Mouse (Mus musculus): ENCODE measurements around the gene Vdac2. TPM values are rescaled to one million over a fixed set of nuclear protein-coding genes. Genes with fewer than 3 reads are reported as not detected.

Vdac2 gene
- polyA plus RNA-seq, 1 experiment from 2014 or later = 262 TPM

DNA sequence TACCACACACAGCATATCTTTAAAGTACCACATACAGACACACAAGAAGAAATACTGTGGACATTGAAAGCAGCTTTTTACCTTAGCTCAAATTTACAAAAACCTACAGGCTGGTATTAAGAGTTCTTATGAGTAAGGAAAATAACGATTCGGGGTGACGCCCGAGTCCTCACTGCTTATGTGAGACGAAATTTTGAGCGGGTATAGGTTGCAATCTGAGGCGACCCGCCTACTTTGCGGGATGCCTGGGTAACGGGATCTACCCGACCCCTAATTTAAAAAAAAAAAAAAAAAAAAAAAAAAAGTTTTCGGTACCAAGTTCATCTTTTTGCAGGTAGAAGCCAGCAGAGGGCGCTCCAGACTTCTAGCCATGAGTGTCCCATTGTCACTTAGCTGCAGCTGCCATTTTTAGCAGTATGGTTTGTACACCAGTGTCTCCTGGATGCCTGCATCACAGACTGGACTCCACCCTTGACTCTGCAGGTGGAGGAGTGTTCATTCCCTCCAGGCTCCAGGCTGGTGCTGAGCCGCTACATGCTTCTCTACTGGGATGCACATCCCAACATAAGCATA lies 12.4 kb upstream of the Vdac2 start:
- Histone ChIP-seq H3K9ac (ENCODE audit: low read length) (no peak overlapping the region), H3K27me3 (ENCODE audit: control insufficient read depth, insufficient read depth, low read length) (no peaks in the 10 kb centered on the region), H3K4me2 (ENCODE audit: low read depth, low read length, severe bottlenecking) (no peak overlapping the region), H3K9me3 (ENCODE audit: control insufficient read depth, low read length) (no peaks in the 10 kb centered on the region), H3K36me3 (ENCODE audit: control insufficient read depth, insufficient read depth, low read length) (no peaks in the 10 kb centered on the region), H3K4me3 (ENCODE audit: low read depth, low read length) (no peak overlapping the region), H3K4me1 (replicated peaks; ENCODE audit: control insufficient read depth, insufficient read depth, low read length) (no peaks in the 10 kb centered on the region), H3K27ac (ENCODE audit: low read depth, low read length) (no peak overlapping the region)
- DNase-seq (ENCODE audit: low spot score) = peak; percentile 77
- WGBS = 28% methylated on average over 14 of the region's 14 CpGs
- ATAC-seq (replicated peaks; ENCODE audit: low FRiP score) = no peak

DNA sequence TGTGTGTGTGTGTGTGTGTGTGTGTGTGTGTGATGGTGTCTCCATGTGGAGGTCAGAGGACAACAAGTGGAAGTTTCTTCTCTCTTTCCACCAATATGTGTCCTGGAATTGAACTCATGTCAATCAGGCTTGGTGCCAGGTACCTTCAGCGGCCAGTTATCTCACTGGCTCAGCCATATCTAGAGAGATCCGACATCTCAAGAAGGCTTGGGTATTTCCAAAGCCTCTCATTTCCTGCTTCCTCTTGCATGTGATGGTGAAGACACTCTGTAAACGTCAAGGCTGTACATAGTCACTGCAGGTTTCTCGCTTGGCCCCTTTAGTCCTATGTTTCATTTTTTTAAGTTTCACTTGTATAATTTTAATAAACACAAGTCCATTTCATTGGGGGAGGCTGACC lies 11.8 kb upstream of the Vdac2 start:
- 93% methylated on average over 4 of the region's 4 CpGs for WGBS
- DNase-seq (ENCODE audit: low spot score) (no peak), ATAC-seq (replicated peaks; ENCODE audit: low FRiP score) (no peak)

DNA sequence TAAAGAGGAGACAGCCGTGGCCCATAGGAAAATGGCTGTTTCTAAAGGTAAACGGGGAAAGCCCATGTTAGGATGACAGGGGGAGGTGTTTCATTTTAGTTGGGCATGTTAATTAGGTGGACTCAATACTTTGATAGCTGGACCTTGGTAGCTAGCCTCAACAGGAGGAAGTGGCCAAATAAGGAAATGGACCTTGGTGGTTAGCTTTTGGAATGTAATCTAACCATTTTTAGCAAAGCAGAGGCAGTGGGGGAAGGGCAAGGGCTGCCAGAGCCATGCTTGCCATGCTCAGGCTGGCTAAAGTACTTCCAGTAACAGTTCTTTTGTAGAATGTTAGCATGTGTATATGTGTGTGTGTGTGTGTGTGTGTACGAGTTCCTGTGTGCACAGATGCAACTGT lies 11.2 kb upstream of the Vdac2 start:
- Histone ChIP-seq H3K4me2 (ENCODE audit: low read depth, low read length, severe bottlenecking) (no peak overlapping the region), H3K27ac (ENCODE audit: low read depth, low read length) (no peak overlapping the region), H3K27me3 (ENCODE audit: control insufficient read depth, insufficient read depth, low read length) (no peaks in the 10 kb centered on the region), H3K4me1 (replicated peaks; ENCODE audit: control insufficient read depth, insufficient read depth, low read length) (no peaks in the 10 kb centered on the region), H3K9ac (ENCODE audit: low read length) (no peak overlapping the region), H3K9me3 (ENCODE audit: control insufficient read depth, low read length) (no peaks in the 10 kb centered on the region), H3K36me3 (ENCODE audit: control insufficient read depth, insufficient read depth, low read length) (no peaks in the 10 kb centered on the region), H3K4me3 (ENCODE audit: low read depth, low read length) (no peak overlapping the region)
- ATAC-seq (replicated peaks; ENCODE audit: low FRiP score) (no peak), DNase-seq (ENCODE audit: low spot score) (no peak)
- WGBS = 88% methylated on average over 3 of the region's 3 CpGs

More for the DNA sequence above, 11.8 kb upstream of the Vdac2 start:
- no peaks in the 10 kb centered on the region for H3K4me1 ChIP-seq (replicated peaks; ENCODE audit: control insufficient read depth, insufficient read depth, low read length)
- no peak overlapping the region for H3K9ac ChIP-seq (ENCODE audit: low read length)
- H3K9me3 ChIP-seq (ENCODE audit: control insufficient read depth, low read length) = no peaks in the 10 kb centered on the region
- H3K27ac ChIP-seq (ENCODE audit: low read depth, low read length) = no peak overlapping the region
- no peaks in the 10 kb centered on the region for H3K27me3 ChIP-seq (ENCODE audit: control insufficient read depth, insufficient read depth, low read length)
- H3K4me2 ChIP-seq (ENCODE audit: low read depth, low read length, severe bottlenecking) = no peak overlapping the region
- no peak overlapping the region for H3K4me3 ChIP-seq (ENCODE audit: low read depth, low read length)
- H3K36me3 ChIP-seq (ENCODE audit: control insufficient read depth, insufficient read depth, low read length) = no peaks in the 10 kb centered on the region

DNA sequence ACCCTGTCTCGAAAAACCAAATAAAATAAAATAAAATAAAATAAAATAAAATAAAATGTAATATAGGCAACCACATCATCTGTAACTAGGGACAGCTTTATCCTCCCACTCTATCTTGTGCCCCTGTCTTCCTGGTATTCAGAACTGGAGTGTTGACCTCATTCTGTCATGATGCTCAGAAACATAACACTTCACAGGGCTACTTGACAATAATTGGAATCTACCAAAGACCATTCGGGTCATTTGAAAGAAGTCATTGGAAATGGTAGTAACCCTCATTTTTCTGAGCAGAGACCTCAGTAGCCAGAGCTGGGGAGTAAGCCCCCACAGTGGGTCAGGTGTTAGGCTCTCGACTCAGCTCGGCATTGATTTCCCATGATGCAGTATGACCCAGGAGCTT lies 10.4 kb upstream of the Vdac2 start:
- WGBS = 93% methylated on average over 4 of the region's 4 CpGs
- Histone ChIP-seq H3K36me3 (ENCODE audit: control insufficient read depth, insufficient read depth, low read length) (no peaks in the 10 kb centered on the region), H3K27me3 (ENCODE audit: control insufficient read depth, insufficient read depth, low read length) (no peaks in the 10 kb centered on the region), H3K4me1 (replicated peaks; ENCODE audit: control insufficient read depth, insufficient read depth, low read length) (no peaks in the 10 kb centered on the region), H3K4me3 (ENCODE audit: low read depth, low read length) (no peak overlapping the region), H3K9me3 (ENCODE audit: control insufficient read depth, low read length) (no peaks in the 10 kb centered on the region), H3K4me2 (ENCODE audit: low read depth, low read length, severe bottlenecking) (no peak overlapping the region), H3K27ac (ENCODE audit: low read depth, low read length) (no peak overlapping the region), H3K9ac (ENCODE audit: low read length) (no peak overlapping the region)
- no peak for ATAC-seq (replicated peaks; ENCODE audit: low FRiP score)
- no peak for DNase-seq (ENCODE audit: low spot score)

DNA sequence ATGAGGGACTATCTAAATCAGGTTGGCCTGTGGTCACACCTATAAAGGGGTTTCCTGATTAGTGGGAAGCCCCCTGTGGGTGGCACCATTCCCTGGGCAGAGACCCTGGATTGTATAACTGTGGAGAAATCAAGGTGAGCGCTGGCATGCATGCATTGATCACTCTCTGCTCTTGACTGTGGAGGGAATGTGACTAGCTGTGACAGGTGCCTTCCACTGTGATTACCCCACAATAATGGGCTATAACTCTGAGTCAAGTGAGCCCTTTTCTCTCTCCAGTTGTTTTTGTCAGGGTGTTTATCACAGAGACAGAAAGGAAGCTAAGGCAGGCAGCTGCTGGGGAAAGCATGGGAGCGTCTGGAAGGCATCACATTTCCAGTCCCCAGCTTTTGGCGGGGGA lies 8.8 kb upstream of the Vdac2 start:
- H3K27me3 ChIP-seq (ENCODE audit: control insufficient read depth, insufficient read depth, low read length) = no peaks in the 10 kb centered on the region
- no peak overlapping the region for H3K4me3 ChIP-seq (ENCODE audit: low read depth, low read length)
- H3K9me3 ChIP-seq (ENCODE audit: control insufficient read depth, low read length) = no peaks in the 10 kb centered on the region
- no peaks in the 10 kb centered on the region for H3K36me3 ChIP-seq (ENCODE audit: control insufficient read depth, insufficient read depth, low read length)
- DNase-seq (ENCODE audit: low spot score) = no peak
- H3K4me2 ChIP-seq (ENCODE audit: low read depth, low read length, severe bottlenecking) = no peak overlapping the region
- H3K9ac ChIP-seq (ENCODE audit: low read length) = no peak overlapping the region
- WGBS = 83% methylated on average over 3 of the region's 3 CpGs
- no peaks in the 10 kb centered on the region for H3K4me1 ChIP-seq (replicated peaks; ENCODE audit: control insufficient read depth, insufficient read depth, low read length)
- ATAC-seq (replicated peaks; ENCODE audit: low FRiP score) = no peak
- no peak overlapping the region for H3K27ac ChIP-seq (ENCODE audit: low read depth, low read length)

DNA sequence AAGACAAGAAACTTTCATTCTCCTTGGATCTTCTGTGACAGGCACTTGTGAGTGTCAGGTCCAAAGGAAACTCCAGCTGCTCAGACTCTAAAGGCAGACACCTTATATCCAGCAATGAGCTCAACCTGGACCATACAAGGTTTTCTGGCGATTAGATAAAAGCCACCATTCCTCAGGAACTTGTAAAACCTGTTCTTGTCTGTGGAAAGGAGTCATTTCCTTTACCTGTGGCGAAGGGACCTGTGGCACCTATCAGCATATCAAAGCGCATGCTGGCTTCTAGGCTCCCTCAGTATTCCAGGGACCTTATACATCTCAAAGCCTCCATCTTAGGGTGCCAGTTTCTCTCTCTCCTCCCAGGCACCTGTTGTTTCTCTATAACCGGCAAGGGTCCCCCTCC lies 7.6 kb upstream of the Vdac2 start:
- WGBS = 40% methylated on average over 4 of the region's 4 CpGs
- H3K9ac ChIP-seq (ENCODE audit: low read length) = no peak overlapping the region
- H3K4me1 ChIP-seq (replicated peaks; ENCODE audit: control insufficient read depth, insufficient read depth, low read length) = no peaks in the 10 kb centered on the region
- DNase-seq (ENCODE audit: low spot score) (no peak), ATAC-seq (replicated peaks; ENCODE audit: low FRiP score) (no peak)
- H3K27me3 ChIP-seq (ENCODE audit: control insufficient read depth, insufficient read depth, low read length) = no peaks in the 10 kb centered on the region
- H3K4me2 ChIP-seq (ENCODE audit: low read depth, low read length, severe bottlenecking) = no peak overlapping the region
- H3K27ac ChIP-seq (ENCODE audit: low read depth, low read length) = no peak overlapping the region
- no peak overlapping the region for H3K4me3 ChIP-seq (ENCODE audit: low read depth, low read length)
- no peaks in the 10 kb centered on the region for H3K9me3 ChIP-seq (ENCODE audit: control insufficient read depth, low read length)
- H3K36me3 ChIP-seq (ENCODE audit: control insufficient read depth, insufficient read depth, low read length) = no peaks in the 10 kb centered on the region

GRCm38 (mm10) chr14:21820880-21821505 lies 4.0 kb upstream of the Vdac2 start:
- H3K4me1 ChIP-seq (replicated peaks; ENCODE audit: control insufficient read depth, insufficient read depth, low read length) = no peaks in the 10 kb centered on the region
- no peak for DNase-seq (ENCODE audit: low spot score)
- H3K9ac ChIP-seq (ENCODE audit: low read length) = no peak overlapping the region
- WGBS = 87% methylated on average over 4 of the region's 4 CpGs
- H3K27me3 ChIP-seq (ENCODE audit: control insufficient read depth, insufficient read depth, low read length) = no peaks in the 10 kb centered on the region
- no peak for ATAC-seq (replicated peaks; ENCODE audit: low FRiP score)
- no peaks in the 10 kb centered on the region for H3K36me3 ChIP-seq (ENCODE audit: control insufficient read depth, insufficient read depth, low read length)
- no peak overlapping the region for H3K4me3 ChIP-seq (ENCODE audit: low read depth, low read length)
- no peak overlapping the region for H3K4me2 ChIP-seq (ENCODE audit: low read depth, low read length, severe bottlenecking)
- H3K9me3 ChIP-seq (ENCODE audit: control insufficient read depth, low read length) = no peaks in the 10 kb centered on the region
- no peak overlapping the region for H3K27ac ChIP-seq (ENCODE audit: low read depth, low read length)

GRCm38 (mm10) chr14:21822307-21822706 lies 2.7 kb upstream of the Vdac2 start:
- DNase-seq (ENCODE audit: low spot score) (no peak), ATAC-seq (replicated peaks; ENCODE audit: low FRiP score) (no peak)
- Histone ChIP-seq H3K27ac (ENCODE audit: low read depth, low read length) (no peak overlapping the region), H3K36me3 (ENCODE audit: control insufficient read depth, insufficient read depth, low read length) (no peaks in the 10 kb centered on the region), H3K9ac (ENCODE audit: low read length) (no peak overlapping the region), H3K9me3 (ENCODE audit: control insufficient read depth, low read length) (no peaks in the 10 kb centered on the region), H3K4me2 (ENCODE audit: low read depth, low read length, severe bottlenecking) (no peak overlapping the region), H3K27me3 (ENCODE audit: control insufficient read depth, insufficient read depth, low read length) (no peaks in the 10 kb centered on the region), H3K4me3 (ENCODE audit: low read depth, low read length) (no peak overlapping the region), H3K4me1 (replicated peaks; ENCODE audit: control insufficient read depth, insufficient read depth, low read length) (no peaks in the 10 kb centered on the region)
- 73% methylated on average over 7 of the region's 7 CpGs for WGBS

DNA sequence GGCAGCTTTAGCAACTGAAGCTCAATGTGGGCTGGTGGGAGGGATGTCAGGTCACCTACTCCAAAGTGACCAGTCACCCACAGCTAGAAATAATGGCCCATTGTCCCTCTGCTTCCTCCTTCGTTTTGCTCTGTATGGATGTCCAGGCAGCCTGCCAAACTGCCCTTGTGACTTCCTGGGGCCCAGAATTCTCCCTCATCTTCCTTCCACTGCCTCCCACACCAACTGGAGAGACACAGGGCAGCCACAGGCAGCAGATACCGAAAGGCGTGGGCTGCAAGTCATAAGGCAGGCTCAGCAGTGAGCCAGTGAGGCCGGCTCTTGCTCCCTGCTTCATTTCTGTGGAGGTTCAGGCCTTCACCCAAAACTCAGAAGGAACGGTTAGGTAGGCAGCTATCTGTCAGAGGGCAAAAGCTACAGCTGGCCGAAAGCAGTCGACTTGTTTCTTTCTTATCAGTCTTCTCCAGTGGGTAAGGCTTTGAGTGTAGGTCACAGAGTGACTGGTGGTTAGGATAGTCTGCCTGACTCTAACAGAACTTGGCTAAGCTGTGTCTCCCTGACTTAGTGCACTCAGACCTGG lies 2.2 kb upstream of the Vdac2 start:
- DNase-seq (ENCODE audit: low spot score) (no peak), ATAC-seq (replicated peaks; ENCODE audit: low FRiP score) (no peak)
- H3K27ac ChIP-seq (ENCODE audit: low read depth, low read length) = 0 out of 2 replicates have a peak overlapping the region, but pooled peaks have one; percentile 1
- no peak overlapping the region for H3K9ac ChIP-seq (ENCODE audit: low read length)
- H3K4me2 ChIP-seq (ENCODE audit: low read depth, low read length, severe bottlenecking) = no peak overlapping the region
- no peak overlapping the region for H3K4me3 ChIP-seq (ENCODE audit: low read depth, low read length)
- 72% methylated on average over 7 of the region's 7 CpGs for WGBS
- H3K4me1 ChIP-seq (replicated peaks; ENCODE audit: control insufficient read depth, insufficient read depth, low read length) = no peaks in the 10 kb centered on the region
- no peaks in the 10 kb centered on the region for H3K9me3 ChIP-seq (ENCODE audit: control insufficient read depth, low read length)
- no peaks in the 10 kb centered on the region for H3K36me3 ChIP-seq (ENCODE audit: control insufficient read depth, insufficient read depth, low read length)
- H3K27me3 ChIP-seq (ENCODE audit: control insufficient read depth, insufficient read depth, low read length) = no peaks in the 10 kb centered on the region
